Mouse (Mus musculus): Measurements from ENCODE around the gene Itpkb.

Gene Itpkb

GRCm38 (mm10) chr1:180315127-180315526 lies 15.2 kb upstream of the Itpkb start:
- no peak for DNase-seq

- DNase-seq = no peak
Measured at GRCm38 (mm10) chr1:180317450-180317849, 12.8 kb upstream of the Itpkb start.

- no peak for DNase-seq
Measured at GRCm38 (mm10) chr1:180318407-180318806, 11.9 kb upstream of the Itpkb start.

- DNase-seq = no peak
Measured at GRCm38 (mm10) chr1:180319895-180320294, 10.4 kb upstream of the Itpkb start.

GRCm38 (mm10) chr1:180322896-180323295 lies 7.4 kb upstream of the Itpkb start:
- DNase-seq = no peak

GRCm38 (mm10) chr1:180323491-180323890 lies 6.8 kb upstream of the Itpkb start:
- no peak for DNase-seq

- no peak for DNase-seq
Measured at GRCm38 (mm10) chr1:180324271-180324670, 6.0 kb upstream of the Itpkb start.

GRCm38 (mm10) chr1:180328794-180329665 lies 1.3 kb upstream of the Itpkb start:
- DNase-seq = peak; percentile 33

GRCm38 (mm10) chr1:180329706-180330105 lies 579 bp upstream of the Itpkb start:
- DNase-seq = no peak

GRCm38 (mm10) chr1:180330707-180331545 lies 641 bp downstream of the Itpkb start:
- peak; percentile 57 for DNase-seq

GRCm38 (mm10) chr1:180331546-180332075 lies 1.3 kb downstream of the Itpkb start:
- peak; percentile 41 for DNase-seq

GRCm38 (mm10) chr1:180332076-180332927 lies 2.0 kb downstream of the Itpkb start:
- DNase-seq = peak; percentile 70

GRCm38 (mm10) chr1:180332928-180333440 lies 2.7 kb downstream of the Itpkb start:
- DNase-seq = no peak

GRCm38 (mm10) chr1:180333588-180333987 lies 3.3 kb downstream of the Itpkb start:
- no peak for DNase-seq

- no peak for DNase-seq
Measured at GRCm38 (mm10) chr1:180334541-180334940, 4.3 kb downstream of the Itpkb start.

GRCm38 (mm10) chr1:180335513-180336375 lies 5.5 kb downstream of the Itpkb start:
- peak; percentile 51 for DNase-seq

GRCm38 (mm10) chr1:180338358-180338757 lies 8.1 kb downstream of the Itpkb start:
- DNase-seq = no peak

- no peak for DNase-seq
Measured at GRCm38 (mm10) chr1:180339143-180339542, 8.9 kb downstream of the Itpkb start.

- DNase-seq = no peak
Measured at GRCm38 (mm10) chr1:180342944-180343343, 12.7 kb downstream of the Itpkb start.

GRCm38 (mm10) chr1:180343434-180344210 lies 13.3 kb downstream of the Itpkb start:
- no peak for DNase-seq

Measured in kidney, postnatal 14 days (tissue).